Mouse (Mus musculus) retina, adult 2 months (tissue): ENCODE measurements around the gene Rreb1.

ENCODE experiments used
- DNase-seq: peaks from one replicate; pipeline ENCODE4 v3.0.0-alpha.2; 2012; ENCODE audit warnings: low read depth, low spot score

The Rreb1 gene

GRCm38 (mm10) chr13:37778594-37779231 lies 513 bp downstream of the Rreb1 start:
- DNase-seq, result no peak

GRCm38 (mm10) chr13:37779251-37779667 lies 1.1 kb downstream of the Rreb1 start:
- DNase-seq, result no peak

- DNase-seq, result no peak
Observed at GRCm38 (mm10) chr13:37781557-37781956, 3.4 kb downstream of the Rreb1 start.

GRCm38 (mm10) chr13:37782144-37782543 lies 3.9 kb downstream of the Rreb1 start:
- no peak for DNase-seq

- DNase-seq, result no peak
Observed at GRCm38 (mm10) chr13:37783676-37784075, 5.5 kb downstream of the Rreb1 start.

- no peak for DNase-seq
Observed at GRCm38 (mm10) chr13:37784226-37784625, 6.0 kb downstream of the Rreb1 start.

- DNase-seq, result no peak
Observed at GRCm38 (mm10) chr13:37792739-37793336, 14.6 kb downstream of the Rreb1 start.

GRCm38 (mm10) chr13:37798811-37799210 lies 20.6 kb downstream of the Rreb1 start:
- DNase-seq, result no peak

- DNase-seq, result no peak
Observed at GRCm38 (mm10) chr13:37799413-37799812, 21.2 kb downstream of the Rreb1 start.

- DNase-seq, result no peak
Observed at GRCm38 (mm10) chr13:37801101-37802075, 23.2 kb downstream of the Rreb1 start.

GRCm38 (mm10) chr13:37802246-37803003 lies 24.2 kb downstream of the Rreb1 start:
- DNase-seq, result no peak

GRCm38 (mm10) chr13:37803244-37803643 lies 25.0 kb downstream of the Rreb1 start:
- DNase-seq, result no peak

GRCm38 (mm10) chr13:37804023-37804422 lies 25.8 kb downstream of the Rreb1 start:
- DNase-seq, result no peak

- no peak for DNase-seq
Observed at GRCm38 (mm10) chr13:37815001-37815400, 36.8 kb downstream of the Rreb1 start.

GRCm38 (mm10) chr13:37816736-37817135 lies 38.5 kb downstream of the Rreb1 start:
- no peak for DNase-seq

- DNase-seq, result no peak
Observed at GRCm38 (mm10) chr13:37821413-37821812, 43.2 kb downstream of the Rreb1 start.

- no peak for DNase-seq
Observed at GRCm38 (mm10) chr13:37824331-37824920, 46.2 kb downstream of the Rreb1 start.

- no peak for DNase-seq
Observed at GRCm38 (mm10) chr13:37824956-37825645, 46.9 kb downstream of the Rreb1 start.

GRCm38 (mm10) chr13:37825646-37826280 lies 47.6 kb downstream of the Rreb1 start:
- no peak for DNase-seq
